In genomic region chr8:61590551-61591431, GRCm38 (mm10) we compare ENCODE assay signal across 8 mouse cellular contexts.
DNase-seq lines count a peak whose midpoint lies in the region; ATAC-seq lines count a peak whose summit lies in the region.

No protein-coding gene starts in this region.

- WGBS in hindbrain, embryonic 14.5 days = 0% methylated on average over 35 of the region's 35 CpGs

- no peaks in the 10 kb centered on the region for H3K36me3 ChIP-seq in hindbrain, embryonic 14.5 days (replicated peaks; ENCODE audit: control insufficient read depth, insufficient read depth)

- H3K4me3 ChIP-seq in hindbrain, embryonic 14.5 days (replicated peaks; ENCODE audit: low read length) = peak overlapping the region; percentile 54

- ATAC-seq in hindbrain, embryonic 14.5 days (ENCODE audit: low FRiP score) = peak; percentile 85

- no peaks in the 10 kb centered on the region for H3K27me3 ChIP-seq in hindbrain, embryonic 14.5 days (ENCODE audit: control insufficient read depth, insufficient read depth, low read length)

- DNase-seq in ZHBTc4 (ENCODE audit: low read depth, low spot score) = peak; percentile 97
- peak; percentile 74 to 80 for DNase-seq in cerebellum, postnatal 10 days
- DNase-seq in frontal cortex, postnatal 36 days (ENCODE audit: low spot score in 2 of 2) = peak; percentile 47 to 55
- peak; percentile 72 for DNase-seq in hindbrain, embryonic 14.5 days (ENCODE audit: low spot score)
- DNase-seq in layer of hippocampus, postnatal 14 days (ENCODE audit: low spot score in 2 of 2) = peak; percentile 52 to 55
- peak; percentile 91 to 94 for DNase-seq in lung, postnatal 4 days
- DNase-seq in right cerebral cortex, adult 2 months (ENCODE audit: low spot score in 2 of 2) = peak; percentile 46 to 49
- DNase-seq in urinary bladder, postnatal 25 days (ENCODE audit: low spot score) = peak; percentile 83

- no peaks in the 10 kb centered on the region for H3K9me3 ChIP-seq in hindbrain, embryonic 14.5 days (ENCODE audit: control insufficient read depth, low read length)

- H3K4me1 ChIP-seq in hindbrain, embryonic 14.5 days (replicated peaks; ENCODE audit: control insufficient read depth, insufficient read depth, low read length) = peaks cover 5% of the 10 kb centered on the region; the same call in 1 of the 2 replicates

- H3K4me2 ChIP-seq in hindbrain, embryonic 14.5 days (replicated peaks) = peak overlapping the region; percentile 97

- H3K9ac ChIP-seq in hindbrain, embryonic 14.5 days = peak overlapping the region; percentile 66

- H3K27ac ChIP-seq in hindbrain, embryonic 14.5 days = peak overlapping the region; percentile 66; the same call in 1 of the 2 replicates

Comparison
In these comparisons a context has a peak if more than half of its experiments do, and no peak if none do; other contexts are left out.
1. Peak in every context shown above with its lines: DNase-seq, ATAC-seq, H3K4me3 ChIP-seq and H3K27ac ChIP-seq.